Mouse (Mus musculus): Measurements from ENCODE around the gene Cfap221. TPM values are rescaled to one million over a fixed set of nuclear protein-coding genes. Genes with fewer than 3 reads are reported as not detected.

Gene Cfap221
- not detected in 2 replicates for polyA plus RNA-seq (2016; fragmentation: Nextera tagmentation; extraction: Ambion mirVana)

DNA sequence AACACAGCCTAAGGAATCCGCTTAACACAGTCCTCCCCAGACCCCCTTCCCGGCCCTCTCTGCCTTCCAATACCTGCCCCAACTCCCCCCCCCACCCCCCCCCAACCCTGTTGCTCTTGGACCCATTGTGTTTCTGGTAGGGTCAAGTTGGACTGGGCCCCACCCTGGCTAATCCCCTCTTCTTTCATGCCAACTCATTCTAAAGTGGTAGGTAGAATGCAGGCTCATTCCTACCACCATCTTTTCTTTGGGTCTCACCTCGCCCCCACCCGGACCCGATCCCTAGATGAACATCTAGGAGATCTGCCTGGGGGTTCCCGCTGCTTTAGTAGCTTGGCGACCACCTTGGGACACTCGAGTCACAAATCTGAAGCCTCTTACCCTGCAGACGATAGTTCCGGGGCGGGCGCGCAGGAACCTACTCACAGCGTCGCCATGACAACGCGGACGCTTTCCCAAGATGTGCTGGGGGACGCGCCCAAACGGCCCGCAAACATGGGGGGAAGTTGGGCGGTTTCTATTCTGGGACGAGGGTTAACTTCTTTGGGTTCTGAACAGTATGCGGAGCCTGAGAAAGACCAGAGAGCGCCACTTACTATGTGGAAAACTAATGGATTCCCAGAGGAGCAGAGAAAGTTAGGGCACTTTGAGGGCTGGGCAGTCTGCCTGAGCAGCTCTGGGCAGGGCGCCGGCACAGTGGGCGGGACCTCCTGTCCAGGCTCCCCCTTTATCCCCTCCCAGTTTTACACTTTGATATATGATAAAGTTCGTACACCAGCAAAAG lies at the start of gene Cfap221:
Gene Cfap221, minus strand, starts transcription at position 437 of the 784 bp plus-strand sequence.
- ATAC-seq: peak; percentile 79
- Histone ChIP-seq H3K9me3 (replicated peaks) (no peaks in the 10 kb centered on the region), H3K4me2 (peak within 1 kb of the TSS; percentile 70), H3K36me3 (no peaks in the 10 kb centered on the region), H3K4me1 (peaks cover 9% of the 10 kb centered on the region), H3K27ac (no peak within 1 kb of the TSS), H3K27me3 (replicated peaks) (no peaks in the 10 kb centered on the region), H3K4me3 (peak within 1 kb of the TSS; percentile 47), H3K9ac (no peak within 1 kb of the TSS)
- 5% methylated on average over 30 of the region's 30 CpGs for WGBS (ENCODE audit: insufficient replicate concordance)

DNA sequence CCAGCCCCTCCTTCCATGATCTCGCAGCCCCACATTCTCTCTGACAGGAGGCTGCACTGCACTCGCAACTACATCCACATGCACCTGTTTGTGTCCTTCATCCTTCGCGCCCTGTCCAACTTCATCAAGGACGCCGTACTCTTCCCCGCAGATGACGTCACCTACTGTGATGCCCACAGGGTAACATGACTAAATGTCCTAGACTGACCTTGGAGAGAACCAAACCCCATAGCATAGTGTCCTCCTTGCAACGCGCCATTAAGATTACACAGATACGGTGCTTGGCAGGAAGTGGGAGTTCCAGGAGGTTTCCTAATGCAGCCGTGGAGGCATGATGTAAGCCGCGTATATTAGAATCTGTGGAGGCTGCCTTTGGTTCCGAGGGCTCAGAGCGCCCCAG lies 47.5 kb upstream of the Cfap221 start:
- no peaks in the 10 kb centered on the region for H3K9me3 ChIP-seq (replicated peaks)
- WGBS (ENCODE audit: insufficient replicate concordance): 68% methylated on average over 16 of the region's 16 CpGs
- no peak overlapping the region for H3K4me2 ChIP-seq
- H3K4me3 ChIP-seq: no peak overlapping the region
- no peak for ATAC-seq
- no peak overlapping the region for H3K27ac ChIP-seq
- no peaks in the 10 kb centered on the region for H3K4me1 ChIP-seq
- no peak overlapping the region for H3K9ac ChIP-seq
- no peaks in the 10 kb centered on the region for H3K36me3 ChIP-seq
- H3K27me3 ChIP-seq (replicated peaks): no peaks in the 10 kb centered on the region

DNA sequence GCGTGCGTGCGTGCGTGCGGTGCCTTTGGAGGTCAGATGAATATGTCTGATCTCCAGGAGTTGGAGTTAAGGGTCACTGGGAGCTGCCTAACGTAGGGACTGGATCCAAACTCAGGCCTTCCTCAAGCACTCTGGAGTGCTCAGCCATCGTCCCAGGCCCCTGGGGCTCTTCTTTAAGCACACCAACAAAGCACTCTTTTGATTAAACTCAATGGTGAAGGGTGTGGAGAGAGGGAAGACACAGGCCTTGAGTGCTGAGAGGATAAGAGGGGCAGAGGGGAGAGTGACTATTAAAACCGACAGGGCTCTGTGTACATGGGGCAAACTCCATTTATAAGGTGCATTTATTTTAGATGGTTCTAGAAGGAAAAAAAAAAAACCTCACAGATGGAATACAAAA lies 45.4 kb upstream of the Cfap221 start:
- Histone ChIP-seq H3K27me3 (replicated peaks) (no peaks in the 10 kb centered on the region), H3K9me3 (replicated peaks) (no peaks in the 10 kb centered on the region), H3K36me3 (no peaks in the 10 kb centered on the region), H3K4me1 (no peaks in the 10 kb centered on the region), H3K27ac (no peak overlapping the region), H3K4me2 (no peak overlapping the region), H3K4me3 (no peak overlapping the region), H3K9ac (no peak overlapping the region)
- 78% methylated on average over 8 of the region's 8 CpGs for WGBS (ENCODE audit: insufficient replicate concordance)
- ATAC-seq: no peak

DNA sequence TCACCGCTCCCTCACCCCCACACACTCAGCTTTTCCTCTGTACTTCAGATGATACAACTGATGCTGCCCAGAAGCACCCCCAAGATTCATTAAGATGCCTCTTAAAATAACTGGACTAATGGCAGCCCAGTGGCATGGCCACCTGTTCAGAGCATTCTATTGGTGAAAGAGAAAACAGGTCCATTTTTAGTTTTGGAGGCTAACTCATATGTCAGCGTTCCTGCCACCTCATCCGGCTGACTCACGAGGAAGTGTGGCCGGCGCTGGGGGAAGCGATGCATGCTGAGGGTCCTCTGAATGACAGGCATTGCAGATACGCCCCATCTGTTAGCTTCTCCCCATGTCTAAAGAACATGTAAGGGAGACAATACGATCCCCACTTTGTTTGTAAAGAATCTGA lies 41.6 kb upstream of the Cfap221 start:
- WGBS (ENCODE audit: insufficient replicate concordance): 50% methylated on average over 9 of the region's 9 CpGs
- Histone ChIP-seq H3K4me3 (no peak overlapping the region), H3K9ac (no peak overlapping the region), H3K27me3 (replicated peaks) (no peaks in the 10 kb centered on the region), H3K27ac (no peak overlapping the region), H3K9me3 (replicated peaks) (no peaks in the 10 kb centered on the region), H3K4me2 (no peak overlapping the region), H3K36me3 (no peaks in the 10 kb centered on the region), H3K4me1 (no peaks in the 10 kb centered on the region)
- no peak for ATAC-seq

DNA sequence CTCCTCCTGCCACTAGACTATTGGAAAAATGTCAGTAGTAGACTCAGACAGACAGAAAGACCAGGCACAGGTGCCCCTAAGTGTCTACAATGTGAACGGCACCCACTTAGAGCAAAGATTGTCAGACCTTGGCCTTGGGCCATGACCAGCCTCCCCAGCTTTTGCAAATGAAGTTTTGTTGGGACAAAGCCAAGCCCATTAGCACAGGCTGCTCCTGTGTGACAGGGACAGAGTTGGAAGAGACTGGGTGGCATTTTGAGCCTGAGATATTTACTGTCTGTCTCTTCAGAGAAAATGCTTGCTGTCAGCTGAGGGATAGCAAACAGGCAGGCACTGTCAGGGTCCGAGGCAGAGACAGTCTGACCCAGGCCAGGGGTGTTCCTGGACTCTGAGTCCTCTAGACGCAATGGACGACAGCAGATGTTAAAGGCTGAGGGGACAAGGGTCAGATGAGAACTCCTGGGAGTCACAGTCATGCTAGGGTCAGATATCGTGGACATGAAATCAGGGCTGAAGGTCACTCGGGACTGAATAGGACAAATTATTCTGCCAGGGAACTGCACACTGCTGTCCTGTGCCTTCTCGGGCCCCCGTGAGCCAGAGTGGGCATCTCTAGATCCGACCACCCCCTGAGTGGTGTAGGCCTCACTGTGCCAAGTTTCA lies 40.1 kb upstream of the Cfap221 start:
- no peak overlapping the region for H3K9ac ChIP-seq
- no peaks in the 10 kb centered on the region for H3K36me3 ChIP-seq
- no peaks in the 10 kb centered on the region for H3K4me1 ChIP-seq
- H3K27ac ChIP-seq: no peak overlapping the region
- ATAC-seq: no peak
- H3K4me3 ChIP-seq: no peak overlapping the region
- 61% methylated on average over 9 of the region's 9 CpGs for WGBS (ENCODE audit: insufficient replicate concordance)
- H3K27me3 ChIP-seq (replicated peaks): no peaks in the 10 kb centered on the region
- H3K4me2 ChIP-seq: no peak overlapping the region
- no peaks in the 10 kb centered on the region for H3K9me3 ChIP-seq (replicated peaks)

DNA sequence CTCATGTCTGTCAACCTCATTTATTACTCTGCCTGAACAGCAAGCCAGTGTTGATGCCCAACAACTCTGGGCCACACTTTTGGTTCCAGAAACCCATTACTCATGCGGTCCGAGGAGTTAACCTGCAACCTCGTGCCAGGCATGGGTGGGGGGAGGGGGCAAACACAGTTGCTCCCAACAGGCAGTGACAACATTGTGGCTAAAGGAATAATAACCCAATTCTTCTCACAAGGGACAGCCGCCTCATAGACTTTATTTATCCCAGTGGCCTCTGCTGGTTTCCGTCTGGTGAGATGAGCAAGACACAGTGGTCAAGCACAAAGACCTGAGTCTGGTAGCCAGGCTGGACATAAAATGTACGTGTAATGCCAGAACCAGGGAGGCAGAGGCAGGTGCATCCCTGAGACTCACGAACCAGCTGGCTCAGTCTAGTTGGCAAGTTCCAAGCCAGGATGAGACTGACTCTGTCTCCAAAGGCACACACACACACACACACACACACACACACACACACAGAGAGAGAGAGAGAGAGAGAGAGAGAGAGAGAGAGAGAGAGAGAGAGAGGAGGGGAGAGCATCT lies 38.5 kb upstream of the Cfap221 start:
- H3K4me1 ChIP-seq: no peaks in the 10 kb centered on the region
- no peak overlapping the region for H3K27ac ChIP-seq
- H3K36me3 ChIP-seq: no peaks in the 10 kb centered on the region
- H3K9me3 ChIP-seq (replicated peaks): no peaks in the 10 kb centered on the region
- ATAC-seq: no peak
- H3K4me3 ChIP-seq: no peak overlapping the region
- H3K27me3 ChIP-seq (replicated peaks): no peaks in the 10 kb centered on the region
- H3K4me2 ChIP-seq: no peak overlapping the region
- WGBS (ENCODE audit: insufficient replicate concordance): 69% methylated on average over 7 of the region's 7 CpGs
- H3K9ac ChIP-seq: no peak overlapping the region

DNA sequence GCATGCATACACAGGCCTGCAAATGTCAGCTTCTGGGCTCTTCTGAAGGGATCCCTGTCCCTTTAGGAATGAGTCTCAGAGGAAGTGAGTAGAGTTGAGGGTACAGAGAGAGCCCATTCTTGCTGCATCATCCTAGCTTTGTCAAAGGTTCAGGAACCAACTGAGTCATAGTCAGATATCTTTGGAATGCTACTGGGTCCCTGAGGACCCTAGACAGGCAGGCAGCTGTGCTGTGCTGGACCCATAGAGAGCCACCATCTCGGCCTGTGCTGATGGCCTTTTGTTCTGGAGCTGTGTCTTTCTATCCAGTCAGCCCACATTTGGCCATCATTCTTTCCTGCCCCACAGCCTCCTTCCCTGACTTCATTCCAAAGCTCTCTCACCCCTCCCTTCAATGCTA lies 37.8 kb upstream of the Cfap221 start:
- Histone ChIP-seq H3K4me1 (no peaks in the 10 kb centered on the region), H3K9ac (no peak overlapping the region), H3K9me3 (replicated peaks) (no peaks in the 10 kb centered on the region), H3K36me3 (no peaks in the 10 kb centered on the region), H3K27me3 (replicated peaks) (no peaks in the 10 kb centered on the region), H3K4me3 (no peak overlapping the region), H3K4me2 (no peak overlapping the region), H3K27ac (no peak overlapping the region)
- ATAC-seq: no peak
- WGBS (ENCODE audit: insufficient replicate concordance): 73% methylated on average over 1 of the region's 1 CpGs

DNA sequence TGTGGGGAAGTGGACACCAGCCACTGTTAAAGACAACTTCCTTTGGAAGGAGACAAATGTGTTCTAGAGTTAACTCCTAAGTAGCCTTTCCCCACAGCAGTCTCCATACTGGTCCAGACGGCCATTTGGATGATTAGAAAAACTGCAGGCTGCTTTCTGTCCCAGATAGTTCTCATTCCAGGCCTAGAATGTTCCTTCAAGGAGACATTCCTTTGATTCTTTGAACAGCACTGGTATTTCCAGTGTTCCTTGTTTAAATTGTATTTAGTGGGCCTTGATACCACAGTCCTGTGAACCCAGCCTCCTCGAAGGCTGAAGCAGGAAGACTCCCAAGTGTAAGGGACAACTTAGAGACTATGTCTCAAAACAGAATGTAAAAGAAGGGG lies 36.4 kb upstream of the Cfap221 start:
- ATAC-seq: no peak
- Histone ChIP-seq H3K9ac (no peak overlapping the region), H3K4me1 (no peaks in the 10 kb centered on the region), H3K4me2 (no peak overlapping the region), H3K27ac (no peak overlapping the region), H3K36me3 (no peaks in the 10 kb centered on the region), H3K9me3 (replicated peaks) (no peaks in the 10 kb centered on the region), H3K27me3 (replicated peaks) (no peaks in the 10 kb centered on the region), H3K4me3 (no peak overlapping the region)
- 64% methylated on average over 2 of the region's 2 CpGs for WGBS (ENCODE audit: insufficient replicate concordance)

DNA sequence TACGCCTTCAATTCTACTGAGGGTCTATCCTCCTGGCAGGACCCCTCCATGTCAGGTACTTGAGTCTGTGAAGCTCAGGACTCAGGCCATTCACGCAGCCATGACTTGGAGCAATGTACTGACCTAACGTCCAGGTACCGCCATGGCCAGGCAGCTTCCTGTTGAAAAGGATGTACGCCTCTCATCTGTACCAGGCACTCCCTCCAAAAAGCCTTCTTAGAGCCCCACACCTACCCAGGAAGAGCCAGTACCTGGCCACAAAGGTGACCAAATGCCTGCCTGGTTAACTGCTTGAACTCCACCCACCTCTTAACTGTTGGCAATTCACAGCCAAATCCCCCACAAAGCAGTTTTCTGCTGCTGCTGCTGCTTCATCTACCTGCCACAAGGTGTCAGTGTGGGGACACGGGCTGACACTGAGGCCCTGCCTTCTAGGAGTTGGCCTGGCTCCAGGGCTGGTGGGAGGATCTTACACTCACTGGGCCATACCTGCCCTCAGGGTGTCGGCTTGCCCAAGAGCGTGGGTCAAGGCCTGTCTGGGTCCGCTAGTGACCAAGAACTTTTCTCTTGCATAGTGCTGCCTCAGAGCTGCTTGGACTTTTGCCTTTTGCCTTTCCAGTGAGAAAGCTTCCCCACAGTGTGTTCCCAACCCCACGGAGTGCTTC lies 35.9 kb upstream of the Cfap221 start:
- Histone ChIP-seq H3K27me3 (replicated peaks) (no peaks in the 10 kb centered on the region), H3K4me1 (no peaks in the 10 kb centered on the region), H3K9me3 (replicated peaks) (no peaks in the 10 kb centered on the region), H3K9ac (no peak overlapping the region), H3K27ac (no peak overlapping the region), H3K36me3 (no peaks in the 10 kb centered on the region), H3K4me3 (no peak overlapping the region), H3K4me2 (no peak overlapping the region)
- 37% methylated on average over 10 of the region's 10 CpGs for WGBS (ENCODE audit: insufficient replicate concordance)
- peak; percentile 68 for ATAC-seq

DNA sequence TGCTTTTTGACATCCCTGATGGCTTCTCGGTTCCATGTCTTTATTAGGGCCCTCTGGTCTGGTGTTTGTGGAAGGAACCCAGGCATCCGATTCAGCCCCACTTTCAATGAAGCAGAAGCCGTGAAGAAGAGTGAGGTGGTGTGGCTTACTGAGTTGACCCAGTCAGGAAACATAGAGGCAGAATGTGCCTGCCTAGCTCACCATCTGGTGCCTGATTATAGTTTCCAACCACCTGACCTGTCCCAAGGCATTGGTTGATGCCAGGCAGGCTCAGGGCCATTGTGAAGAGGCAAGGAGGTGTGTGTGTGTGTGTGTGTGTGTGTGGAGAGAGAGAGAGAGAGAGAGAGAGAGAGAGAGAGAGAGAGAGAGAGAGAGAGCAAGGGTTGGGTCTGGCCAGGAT lies 33.4 kb upstream of the Cfap221 start:
- H3K36me3 ChIP-seq: no peaks in the 10 kb centered on the region
- no peak overlapping the region for H3K4me2 ChIP-seq
- no peak overlapping the region for H3K4me3 ChIP-seq
- H3K27ac ChIP-seq: no peak overlapping the region
- H3K9me3 ChIP-seq (replicated peaks): no peaks in the 10 kb centered on the region
- H3K4me1 ChIP-seq: no peaks in the 10 kb centered on the region
- no peak for ATAC-seq
- 64% methylated on average over 3 of the region's 3 CpGs for WGBS (ENCODE audit: insufficient replicate concordance)
- H3K27me3 ChIP-seq (replicated peaks): no peaks in the 10 kb centered on the region
- no peak overlapping the region for H3K9ac ChIP-seq

DNA sequence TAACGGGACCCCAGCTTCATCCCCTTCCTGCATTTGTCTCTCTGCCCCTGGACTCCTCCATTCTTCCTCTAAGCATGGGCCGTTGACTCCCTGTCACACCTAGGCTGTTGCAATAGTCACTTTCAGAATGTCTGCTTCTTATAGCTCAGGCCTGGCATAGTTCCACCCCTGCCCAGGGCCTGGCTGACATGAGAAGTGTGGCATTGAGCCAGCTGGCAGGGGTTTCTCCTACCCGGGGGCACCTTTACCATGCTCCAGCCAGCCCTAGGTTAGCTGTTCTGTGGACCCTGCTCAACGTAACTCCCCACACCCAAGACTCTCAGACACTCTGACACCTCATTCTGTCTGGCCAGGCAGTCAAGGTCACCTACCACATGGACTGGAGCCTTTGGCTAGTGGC lies 30.7 kb upstream of the Cfap221 start:
- ATAC-seq: no peak
- H3K27ac ChIP-seq: no peak overlapping the region

DNA sequence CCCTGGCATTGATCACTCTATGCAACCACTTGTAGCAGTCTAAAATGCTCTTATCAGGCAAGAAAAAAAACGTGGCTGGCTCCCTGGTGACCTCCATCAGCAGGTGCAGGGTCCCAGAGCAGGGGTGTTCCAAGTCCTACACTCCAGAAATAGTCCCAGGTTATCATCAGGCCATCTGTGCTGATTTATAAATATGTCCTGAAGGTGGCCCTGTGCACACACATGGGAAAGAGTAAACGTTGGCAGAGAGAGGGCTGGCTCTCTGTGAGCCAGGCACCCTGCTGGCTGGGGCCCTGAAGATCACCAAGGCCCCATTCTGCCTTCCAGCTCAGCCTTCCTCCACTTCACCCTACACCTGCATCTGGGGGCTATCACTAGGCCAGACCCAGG lies 28.0 kb upstream of the Cfap221 start:
- Histone ChIP-seq H3K4me3 (no peak overlapping the region), H3K9ac (no peak overlapping the region), H3K27ac (no peak overlapping the region), H3K36me3 (no peaks in the 10 kb centered on the region), H3K4me1 (no peaks in the 10 kb centered on the region), H3K4me2 (no peak overlapping the region), H3K27me3 (replicated peaks) (no peaks in the 10 kb centered on the region), H3K9me3 (replicated peaks) (no peaks in the 10 kb centered on the region)
- ATAC-seq: no peak
- 10% methylated on average over 2 of the region's 2 CpGs for WGBS (ENCODE audit: insufficient replicate concordance)

More for the DNA sequence above, 30.7 kb upstream of the Cfap221 start:
- Histone ChIP-seq H3K4me3 (no peak overlapping the region), H3K9ac (no peak overlapping the region), H3K9me3 (replicated peaks) (no peaks in the 10 kb centered on the region), H3K36me3 (no peaks in the 10 kb centered on the region), H3K4me1 (no peaks in the 10 kb centered on the region), H3K27me3 (replicated peaks) (no peaks in the 10 kb centered on the region), H3K4me2 (no peak overlapping the region)
- 54% methylated on average over 4 of the region's 4 CpGs for WGBS (ENCODE audit: insufficient replicate concordance)
